Mouse (Mus musculus): ENCODE measurements around the gene Lrmp.

Gene Lrmp

GRCm38 (mm10) chr6:145210056-145210680 lies 94.7 kb downstream of the Lrmp start:
- no peak for DNase-seq

- peak; percentile 100 for DNase-seq
These were observed 95.4 kb downstream of the Lrmp start, which contains the start of the genes Casc1 and Etfrf1 for GRCm38 (mm10) chr6:145210816-145211338. Casc1 (minus strand) TSS chr6:145211005. Etfrf1 (plus strand) TSS chr6:145211134.

GRCm38 (mm10) chr6:145211376-145212305 lies 96.2 kb downstream of the Lrmp start:
- DNase-seq: no peak

DNA sequence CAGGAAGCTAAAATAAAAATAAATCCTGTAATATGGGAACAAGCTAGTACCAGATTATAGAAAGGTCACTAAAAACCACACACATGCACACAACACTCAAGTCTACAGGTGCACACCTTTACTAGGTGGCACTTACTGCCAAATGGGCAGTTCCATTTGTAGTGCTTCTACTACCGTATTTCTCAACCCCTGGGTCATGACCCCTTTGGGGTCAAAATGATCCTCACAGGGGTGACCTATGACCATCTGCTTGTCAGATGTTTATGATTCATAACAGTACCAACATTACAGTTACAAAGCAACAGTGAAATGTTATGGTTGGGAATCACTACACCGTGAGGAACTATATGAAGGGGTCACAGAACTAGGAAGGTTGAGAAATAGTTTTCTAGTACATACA lies 98.5 kb downstream of the Lrmp start:
- DNase-seq: no peak

- DNase-seq: no peak
These were observed 100.4 kb downstream of the Lrmp start for GRCm38 (mm10) chr6:145215826-145216225.

- DNase-seq: no peak
These were observed 108.8 kb downstream of the Lrmp start for GRCm38 (mm10) chr6:145224246-145224645.
